ENCODE assay signal across 9 mouse cellular contexts in the genomic region with DNA sequence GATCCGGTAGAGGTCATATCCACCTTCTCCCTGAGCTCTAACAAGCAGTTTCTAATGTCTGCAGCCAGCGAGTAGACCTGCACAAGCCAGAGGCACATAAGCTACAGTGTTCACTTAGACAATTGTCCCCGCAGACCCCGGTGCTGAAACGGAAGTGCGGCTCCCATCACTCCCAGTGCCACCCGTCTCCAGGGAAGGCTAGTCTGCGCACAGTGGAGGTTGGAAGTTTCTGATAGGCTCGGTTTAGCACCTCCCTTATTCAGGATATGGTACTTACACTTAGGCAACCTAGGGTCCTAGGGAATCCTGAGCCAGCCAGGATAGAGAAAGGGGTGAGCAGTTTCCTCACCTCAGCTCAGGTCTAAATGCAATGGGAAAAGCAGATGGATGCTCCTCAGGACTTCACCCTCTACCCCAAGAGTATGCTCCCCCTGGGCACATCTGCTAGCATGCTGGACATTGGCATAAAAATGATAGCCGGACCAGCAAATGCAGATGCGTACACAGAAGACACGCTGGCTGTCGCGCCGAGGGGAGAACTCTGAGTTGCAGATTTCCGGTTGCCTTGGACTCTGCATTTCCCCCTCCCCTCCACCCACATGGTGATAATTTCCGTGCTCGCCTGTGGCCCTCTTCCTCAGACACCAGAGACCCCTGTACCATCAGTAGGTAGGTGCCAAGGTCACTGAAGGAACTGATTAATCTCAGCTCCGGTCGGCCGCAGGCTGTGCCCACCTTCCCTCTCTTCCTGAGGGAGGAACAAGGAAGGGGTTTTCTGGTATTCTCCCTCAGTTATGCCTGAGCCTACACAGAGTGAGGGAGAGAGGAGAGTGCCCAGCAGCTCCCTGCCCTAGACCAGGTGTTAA. TPM values are rescaled to one million over a fixed set of nuclear protein-coding genes. Genes with fewer than 3 reads are reported as not detected.
A peak's percentile ranks its signal among the peaks of the same experiment; 100 is the strongest.
DNase-seq lines count a peak whose midpoint lies in the region; ATAC-seq and TF ChIP-seq lines count a peak whose summit lies in the region.
"Had no signal": no experiment of that assay in that cellular context is flagged by ENCODE, and none has a peak within 500 bp of the region (broad histone marks: within the 10 kb centered on the region; RNA-seq: fewer than 3 reads in every experiment).

No protein-coding gene starts in this region.

- peak; percentile 21; the same call in 1 of the 2 replicates for ATAC-seq in hindbrain, embryonic 13.5 days (ENCODE audit: low FRiP score)
- no peak for ATAC-seq in hindbrain, embryonic 16.5 days
- 0 out of 2 replicates have a peak, but pooled peaks have one; percentile 13 for ATAC-seq in limb, embryonic 14.5 days (ENCODE audit: low FRiP score, low read depth)

- H3K36me3 ChIP-seq in hindbrain, embryonic 13.5 days = no peaks in the 10 kb centered on the region
- H3K36me3 ChIP-seq in hindbrain, embryonic 16.5 days (ENCODE audit: control insufficient read depth, insufficient read depth, low read length) = no peaks in the 10 kb centered on the region
- H3K36me3 ChIP-seq in embryonic facial prominence, embryonic 10.5 days (replicated peaks) = peaks cover 42% of the 10 kb centered on the region
- peaks cover 18% of the 10 kb centered on the region; the same call in 1 of the 2 replicates for H3K36me3 ChIP-seq in limb, embryonic 14.5 days (ENCODE audit: control insufficient read depth, insufficient read depth, low read length)

- no peak overlapping the region for H3K27ac ChIP-seq in hindbrain, embryonic 13.5 days
- no peak overlapping the region for H3K27ac ChIP-seq in hindbrain, embryonic 16.5 days (ENCODE audit: low read depth, low read length)
- peak overlapping the region; percentile 84 for H3K27ac ChIP-seq in embryonic facial prominence, embryonic 10.5 days (replicated peaks)
- H3K27ac ChIP-seq in limb, embryonic 14.5 days (replicated peaks; ENCODE audit: low read depth, low read length) = peak overlapping the region; percentile 69

- 61% methylated on average over 21 of the region's 21 CpGs for WGBS in hindbrain, embryonic 13.5 days
- 55% methylated on average over 21 of the region's 21 CpGs for WGBS in hindbrain, embryonic 16.5 days
- WGBS in embryonic facial prominence, embryonic 10.5 days = 22% methylated on average over 21 of the region's 21 CpGs
- WGBS in limb, embryonic 14.5 days = 21% methylated on average over 21 of the region's 21 CpGs

- H3K9ac ChIP-seq in hindbrain, embryonic 13.5 days = no peak overlapping the region
- H3K9ac ChIP-seq in hindbrain, embryonic 16.5 days (ENCODE audit: low read depth, low read length) = no peak overlapping the region
- H3K9ac ChIP-seq in limb, embryonic 14.5 days (ENCODE audit: low read depth, low read length, severe bottlenecking) = peak overlapping the region; percentile 31; the same call in 1 of the 2 replicates

- peaks cover 35% of the 10 kb centered on the region for H3K4me1 ChIP-seq in hindbrain, embryonic 13.5 days (replicated peaks)
- H3K4me1 ChIP-seq in hindbrain, embryonic 16.5 days (ENCODE audit: control insufficient read depth, insufficient read depth, low read depth, low read length) = no peaks in the 10 kb centered on the region; the same call in 1 of the 2 replicates
- H3K4me1 ChIP-seq in embryonic facial prominence, embryonic 10.5 days = peaks cover 73% of the 10 kb centered on the region
- peaks cover 59% of the 10 kb centered on the region for H3K4me1 ChIP-seq in limb, embryonic 14.5 days (ENCODE audit: control insufficient read depth, insufficient read depth, low read length)

- no peaks in the 10 kb centered on the region for H3K27me3 ChIP-seq in hindbrain, embryonic 13.5 days
- H3K27me3 ChIP-seq in hindbrain, embryonic 16.5 days (replicated peaks; ENCODE audit: control insufficient read depth, insufficient read depth, low read length) = no peaks in the 10 kb centered on the region
- no peaks in the 10 kb centered on the region for H3K27me3 ChIP-seq in embryonic facial prominence, embryonic 10.5 days (replicated peaks; ENCODE audit: low read depth, poor library complexity, severe bottlenecking)
- H3K27me3 ChIP-seq in limb, embryonic 14.5 days (ENCODE audit: control insufficient read depth, insufficient read depth, low read length) = no peaks in the 10 kb centered on the region

- H3K4me3 ChIP-seq in hindbrain, embryonic 13.5 days = no peak overlapping the region
- H3K4me3 ChIP-seq in hindbrain, embryonic 16.5 days (ENCODE audit: low read length) = no peak overlapping the region
- H3K4me3 ChIP-seq in embryonic facial prominence, embryonic 10.5 days = peak overlapping the region; percentile 31
- H3K4me3 ChIP-seq in limb, embryonic 14.5 days (replicated peaks; ENCODE audit: low read length) = no peak overlapping the region

- TF ChIP-seq POLR2A in limb, embryonic 14.5 days (IDR thresholded peaks at IDR 0.05; ENCODE audit: borderline replicate concordance, extremely low read depth, insufficient read depth, insufficient read length) = no peak

- DNase-seq in ES-CJ7 (ENCODE audit: low read depth, low spot score) = peak; percentile 63
- DNase-seq in embryonic facial prominence, embryonic 10.5 days (ENCODE audit: low spot score) = peak; percentile 66
- no peak for DNase-seq in limb, embryonic 14.5 days (ENCODE audit: low spot score)
- DNase-seq in layer of hippocampus, postnatal 10 days (ENCODE audit: low spot score in 2 of 2) = no peak
- DNase-seq in right cerebral cortex, postnatal 25 days = no peak
- DNase-seq in left cerebral cortex, adult 9 months (ENCODE audit: low spot score in 2 of 2) = no peak
- DNase-seq: kidney, adult 8-10 months had no signal

- H3K4me2 ChIP-seq in hindbrain, embryonic 13.5 days = no peak overlapping the region
- H3K4me2 ChIP-seq in hindbrain, embryonic 16.5 days (ENCODE audit: low read length) = no peak overlapping the region
- H3K4me2 ChIP-seq in limb, embryonic 14.5 days (replicated peaks; ENCODE audit: low read depth, low read length, severe bottlenecking) = peak overlapping the region; percentile 37

- H3K9me3 ChIP-seq in hindbrain, embryonic 13.5 days = no peaks in the 10 kb centered on the region
- H3K9me3 ChIP-seq in hindbrain, embryonic 16.5 days (ENCODE audit: control insufficient read depth, low read length) = no peaks in the 10 kb centered on the region
- no peaks in the 10 kb centered on the region for H3K9me3 ChIP-seq in embryonic facial prominence, embryonic 10.5 days
- no peaks in the 10 kb centered on the region for H3K9me3 ChIP-seq in limb, embryonic 14.5 days (ENCODE audit: control insufficient read depth, low read length)

RNA-seq across cellular contexts. Expression of gene Mbnl2, which starts 11.9 kb away (rescaled TPM):
- polyA plus RNA-seq in hindbrain, embryonic 13.5 days (2015; fragmentation: Nextera tagmentation; extraction: Ambion mirVana) = 23.9 and 24.7 TPM in 2 replicates
- 25.4 and 29.1 TPM in 2 replicates for polyA plus RNA-seq in hindbrain, embryonic 16.5 days (2015; fragmentation: Nextera tagmentation; extraction: Ambion mirVana)
- polyA plus RNA-seq in embryonic facial prominence, embryonic 10.5 days (2016; fragmentation: Nextera tagmentation; extraction: Ambion mirVana) = 42.8 and 54.1 TPM in 2 replicates
- 109 and 116 TPM in 2 replicates for polyA plus RNA-seq in limb, embryonic 14.5 days (2012; rRNA removed)
- 160 and 161 TPM in 2 replicates for polyA plus RNA-seq in limb, embryonic 14.5 days (2014; fragmentation: Nextera tagmentation; extraction: Ambion mirVana)
- 100 to 1,000 TPM; 126 to 132 TPM for total RNA-seq in layer of hippocampus, postnatal 10 days (2021)

Comparison
In these comparisons a context has a peak if more than half of its experiments do, and no peak if none do; other contexts are left out.
1. H3K27ac ChIP-seq: peak in embryonic facial prominence, embryonic 10.5 days (single experiment) and limb, embryonic 14.5 days (single experiment); none in hindbrain, embryonic 13.5 days (single experiment) and hindbrain, embryonic 16.5 days (single experiment).
2. DNase-seq: peak in ES-CJ7 (single experiment) and embryonic facial prominence, embryonic 10.5 days (single experiment); none in limb, embryonic 14.5 days (single experiment), layer of hippocampus, postnatal 10 days (0 of 2), right cerebral cortex, postnatal 25 days (single experiment) and left cerebral cortex, adult 9 months (0 of 2).